Mouse (Mus musculus) kidney, embryonic 16.5 days (tissue): ENCODE measurements at regions not wholly inside any gene's neighbourhood (a gene's known extent, or its start where the extent isn't known, plus 50 kb on each side); places are given as distances from the start of the nearest gene placed in this dataset.

ENCODE experiments used
- ATAC-seq: fragments of 200-750 bp; cut with Nextera tagmentation; 2 replicates; pipeline ENCODE4 v1.8.0; 2017; ENCODE audit warnings: moderate TSS enrichment; ENCODE audit not compliant: low FRiP score, low TSS enrichment
- H3K27ac ChIP-seq: fragments of 300-500 bp; sonication (generic); 2 replicates; pipeline ENCODE4 v1.5.1; 2014; ENCODE audit warnings: low read length
- H3K27me3 ChIP-seq: fragments of 300-500 bp; sonication (generic); 2 replicates; pipeline ENCODE4 v1.6.1; 2014; ENCODE audit warnings: low read length, control low read depth, mixed read lengths; ENCODE audit not compliant: insufficient read depth
- H3K36me3 ChIP-seq: fragments of 300-500 bp; sonication (generic); 2 replicates; pipeline ENCODE4 v1.6.1; 2014; ENCODE audit warnings: low read length, control low read depth, mixed read lengths; ENCODE audit not compliant: insufficient read depth
- H3K4me1 ChIP-seq: fragments of 300-500 bp; sonication (generic); 2 replicates; pipeline ENCODE4 v1.6.1; 2014; ENCODE audit warnings: low read length, control low read depth, mixed read lengths; ENCODE audit not compliant: insufficient read depth
- H3K4me2 ChIP-seq: fragments of 300-500 bp; sonication (generic); replicated peaks from 2 replicates; pipeline ENCODE4 v1.6.1; 2014; ENCODE audit warnings: low read depth, low read length
- H3K4me3 ChIP-seq: fragments of 300-500 bp; sonication (generic); 2 replicates; pipeline ENCODE4 v1.5.1; 2014; ENCODE audit warnings: mild to moderate bottlenecking, low read length
- H3K9ac ChIP-seq: fragments of 300-500 bp; sonication (generic); replicated peaks from 2 replicates; pipeline ENCODE4 v1.6.1; 2014; ENCODE audit warnings: low read length
- H3K9me3 ChIP-seq: fragments of 300-500 bp; sonication (generic); 2 replicates; pipeline ENCODE4 v1.6.1; 2016; ENCODE audit warnings: low read length, control low read depth
- WGBS: fragments of 180-500 bp; shearing (Covaris S2); extraction: QIAGEN DNeasy Blood & Tissue Kit; methylation state at CpG from one replicate; pipeline ENCODE4 v1.1.7; 2014; 5-methylcytosine and 5-hydroxymethylcytosine counted together

DNA sequence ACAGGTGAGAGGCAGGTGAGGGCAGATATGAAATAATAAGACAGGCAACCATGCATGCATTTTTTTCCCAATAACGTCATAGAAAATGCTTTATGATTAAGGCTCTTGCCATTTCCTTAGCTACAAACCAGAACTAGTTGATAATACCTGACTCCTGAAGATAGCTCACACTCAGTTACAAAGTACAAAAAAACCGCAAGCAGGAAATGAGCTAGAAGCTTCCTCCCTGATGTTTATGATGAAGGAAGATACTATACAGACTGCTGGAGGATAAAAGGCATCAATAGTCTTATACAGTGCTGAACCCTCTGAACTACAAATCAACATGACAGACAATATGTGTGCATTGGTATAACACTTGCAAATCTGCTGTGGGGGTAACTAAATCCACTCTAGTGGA, 143.3 kb upstream of the Speer2 start:
- Histone ChIP-seq H3K9ac (no peak overlapping the region), H3K36me3 (no peaks in the 10 kb centered on the region), H3K4me2 (no peak overlapping the region), H3K4me3 (no peak overlapping the region), H3K4me1 (no peaks in the 10 kb centered on the region), H3K27me3 (no peaks in the 10 kb centered on the region), H3K27ac (no peak overlapping the region), H3K9me3 (no peaks in the 10 kb centered on the region)
- 87% methylated on average over 2 of the region's 2 CpGs for WGBS
- no peak for ATAC-seq

DNA sequence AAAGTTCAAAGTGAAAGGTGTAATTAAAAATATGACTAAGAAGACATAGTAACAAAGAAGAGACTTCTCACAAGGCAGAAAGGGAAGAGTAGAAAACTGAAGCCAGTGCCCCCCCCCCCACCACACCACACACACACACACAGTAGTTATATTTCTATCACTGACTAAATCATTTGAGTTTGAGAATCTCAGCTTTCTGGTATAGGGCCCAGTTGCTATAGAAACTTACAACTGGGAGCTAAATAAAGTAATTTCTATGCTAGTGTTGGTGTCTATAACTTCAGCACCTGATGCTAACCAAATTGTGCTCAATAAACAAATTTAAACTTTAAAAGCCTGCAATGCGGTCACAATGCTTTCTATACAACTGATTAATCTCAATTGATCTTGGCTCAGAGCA, 153.4 kb upstream of the Speer2 start:
- Histone ChIP-seq H3K4me2 (no peak overlapping the region), H3K9me3 (no peaks in the 10 kb centered on the region), H3K27me3 (no peaks in the 10 kb centered on the region), H3K27ac (no peak overlapping the region), H3K4me1 (no peaks in the 10 kb centered on the region), H3K9ac (no peak overlapping the region), H3K36me3 (no peaks in the 10 kb centered on the region), H3K4me3 (no peak overlapping the region)
- 87% methylated on average over 1 of the region's 1 CpGs for WGBS
- ATAC-seq, result no peak

DNA sequence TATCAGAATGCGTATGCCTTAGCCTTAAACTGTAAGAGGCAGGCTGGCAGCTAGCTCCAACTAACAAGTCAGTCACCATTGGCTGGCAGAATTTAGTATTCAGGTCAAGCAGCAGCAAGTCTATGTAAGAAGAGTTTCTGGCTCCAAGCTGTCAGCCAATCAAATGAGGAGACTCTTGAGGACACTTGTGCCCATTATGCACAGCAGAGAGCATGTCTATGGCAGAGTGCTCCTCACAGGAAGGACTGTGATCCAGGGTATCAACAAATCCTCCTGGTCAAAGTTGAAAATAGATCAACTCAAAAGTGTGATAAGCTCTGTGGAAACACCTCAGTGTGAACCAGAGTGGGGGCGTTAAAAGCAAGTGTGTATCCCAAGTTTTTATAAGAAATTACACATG, 156.0 kb upstream of the Speer2 start:
- Histone ChIP-seq H3K9ac (no peak overlapping the region), H3K27ac (no peak overlapping the region), H3K4me3 (no peak overlapping the region), H3K4me1 (no peaks in the 10 kb centered on the region), H3K9me3 (no peaks in the 10 kb centered on the region), H3K27me3 (no peaks in the 10 kb centered on the region), H3K36me3 (no peaks in the 10 kb centered on the region), H3K4me2 (no peak overlapping the region)
- WGBS, result 89% methylated on average over 2 of the region's 2 CpGs
- no peak for ATAC-seq

DNA sequence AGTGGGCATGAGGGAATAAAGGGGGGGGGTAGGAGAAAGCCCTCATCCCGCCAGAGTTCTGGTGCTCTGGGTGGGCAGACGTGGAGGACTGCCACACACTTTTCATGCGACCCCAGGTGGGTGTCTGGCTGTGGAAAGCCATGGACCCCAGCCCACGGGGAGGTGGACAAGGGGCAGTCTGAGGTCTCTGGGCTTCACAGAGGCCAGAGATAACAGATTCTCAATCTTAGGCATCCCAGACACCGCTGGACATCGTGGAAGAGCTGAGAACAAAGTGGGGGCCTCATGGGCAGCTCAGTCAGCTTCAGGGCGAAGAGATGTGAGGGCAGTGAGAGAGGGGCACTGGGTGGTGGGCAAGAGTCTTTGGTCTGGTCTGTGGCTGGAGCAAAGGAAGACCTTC, 157.9 kb upstream of the Speer2 start:
- Histone ChIP-seq H3K4me3 (no peak overlapping the region), H3K27me3 (no peaks in the 10 kb centered on the region), H3K4me2 (no peak overlapping the region), H3K9ac (no peak overlapping the region), H3K36me3 (no peaks in the 10 kb centered on the region), H3K9me3 (no peaks in the 10 kb centered on the region), H3K27ac (no peak overlapping the region), H3K4me1 (no peaks in the 10 kb centered on the region)
- no peak for ATAC-seq
- 91% methylated on average over 7 of the region's 7 CpGs for WGBS

DNA sequence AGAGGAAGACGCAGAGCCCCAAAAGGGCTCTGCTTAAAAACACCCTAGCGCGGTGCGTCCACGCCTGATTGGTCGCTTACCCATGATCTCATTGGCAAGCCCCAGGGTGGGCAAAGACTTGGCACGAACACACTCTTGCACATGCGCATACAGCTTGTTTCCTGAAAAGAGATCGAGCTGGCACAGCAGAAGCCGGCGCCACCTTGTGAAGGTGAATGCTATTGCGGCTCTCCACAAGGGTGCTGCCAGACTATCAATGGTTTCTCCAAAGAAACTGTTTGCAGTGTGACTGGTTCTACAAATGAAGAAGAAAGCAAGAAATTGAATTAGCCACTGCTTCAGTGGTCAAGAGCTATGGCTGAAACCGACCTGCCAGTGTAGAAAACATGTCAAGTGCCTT, 165.1 kb upstream of the Speer2 start:
- Histone ChIP-seq H3K9me3 (no peaks in the 10 kb centered on the region), H3K27ac (no peak overlapping the region), H3K36me3 (no peaks in the 10 kb centered on the region), H3K4me1 (no peaks in the 10 kb centered on the region), H3K4me3 (no peak overlapping the region), H3K4me2 (no peak overlapping the region), H3K9ac (no peak overlapping the region), H3K27me3 (no peaks in the 10 kb centered on the region)
- ATAC-seq, result no peak
- WGBS, result 79% methylated on average over 13 of the region's 13 CpGs

DNA sequence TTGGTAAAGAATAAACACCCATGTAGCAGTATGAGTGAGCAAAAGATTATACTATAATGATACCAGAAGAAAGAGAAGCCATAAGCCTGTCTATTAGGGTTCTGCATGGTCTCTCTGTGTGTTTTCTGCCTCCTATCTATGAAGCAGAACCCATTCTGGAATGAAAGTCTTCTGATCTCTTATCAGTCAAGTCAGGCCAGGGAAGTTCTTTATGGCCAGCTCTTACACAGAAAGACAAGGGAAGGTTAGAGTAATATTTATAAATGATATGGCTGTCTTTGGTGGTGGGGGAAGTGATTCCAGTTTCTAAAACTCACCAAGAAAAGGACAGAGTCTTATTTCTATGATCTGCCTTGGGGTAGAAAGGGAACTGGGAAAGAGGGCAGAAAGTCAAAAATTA, 182.0 kb upstream of the Speer2 start:
- ATAC-seq, result no peak
- H3K4me3 ChIP-seq, result no peak overlapping the region
- H3K9ac ChIP-seq, result no peak overlapping the region
- H3K27ac ChIP-seq, result no peak overlapping the region
- no peaks in the 10 kb centered on the region for H3K9me3 ChIP-seq
- no peaks in the 10 kb centered on the region for H3K4me1 ChIP-seq
- H3K36me3 ChIP-seq, result no peaks in the 10 kb centered on the region
- no peak overlapping the region for H3K4me2 ChIP-seq
- H3K27me3 ChIP-seq, result no peaks in the 10 kb centered on the region

DNA sequence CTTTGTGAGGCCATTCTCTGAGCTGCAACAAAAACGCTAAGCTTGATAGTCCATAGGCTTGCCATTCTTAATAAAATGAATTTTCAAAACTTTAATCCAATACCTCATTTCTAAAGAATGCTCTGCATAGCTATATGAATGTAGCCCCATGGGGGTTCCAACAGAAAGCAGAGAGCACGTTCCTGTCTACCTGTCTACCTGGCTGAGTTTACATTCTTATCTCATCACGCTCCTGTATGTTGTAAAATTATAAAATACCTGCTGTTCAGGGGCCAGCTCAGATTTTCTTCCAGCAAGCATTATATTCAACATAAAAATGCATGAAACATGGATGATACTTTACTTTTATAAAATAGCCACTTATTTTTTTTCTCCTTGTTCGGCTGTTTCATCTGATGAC, 182.5 kb upstream of the Speer2 start:
- Histone ChIP-seq H3K27me3 (no peaks in the 10 kb centered on the region), H3K27ac (no peak overlapping the region), H3K36me3 (no peaks in the 10 kb centered on the region), H3K9me3 (no peaks in the 10 kb centered on the region), H3K4me2 (no peak overlapping the region), H3K9ac (no peak overlapping the region), H3K4me3 (no peak overlapping the region), H3K4me1 (no peaks in the 10 kb centered on the region)
- WGBS, result 69% methylated on average over 4 of the region's 4 CpGs
- no peak for ATAC-seq

DNA sequence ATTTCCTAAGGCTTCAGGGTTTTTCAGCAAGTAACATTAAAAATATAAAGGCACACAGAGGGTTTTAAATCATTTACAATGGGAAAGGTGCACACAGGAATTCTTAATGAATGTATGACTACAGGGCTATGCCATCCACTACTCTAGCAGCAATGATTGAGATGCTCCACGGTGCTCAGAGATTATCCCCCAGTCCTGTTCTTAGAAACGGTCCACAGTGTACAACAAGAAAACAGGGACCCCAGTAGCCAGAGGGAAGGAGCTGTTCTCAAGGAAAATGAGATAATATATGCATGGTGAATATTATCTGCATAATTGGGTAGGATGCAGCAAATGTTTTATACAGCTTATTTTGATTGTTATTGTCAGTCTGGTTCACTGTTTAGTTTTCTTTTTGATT, 186.3 kb upstream of the Speer2 start:
- WGBS, result 73% methylated on average over 2 of the region's 2 CpGs
- H3K36me3 ChIP-seq, result no peaks in the 10 kb centered on the region

DNA sequence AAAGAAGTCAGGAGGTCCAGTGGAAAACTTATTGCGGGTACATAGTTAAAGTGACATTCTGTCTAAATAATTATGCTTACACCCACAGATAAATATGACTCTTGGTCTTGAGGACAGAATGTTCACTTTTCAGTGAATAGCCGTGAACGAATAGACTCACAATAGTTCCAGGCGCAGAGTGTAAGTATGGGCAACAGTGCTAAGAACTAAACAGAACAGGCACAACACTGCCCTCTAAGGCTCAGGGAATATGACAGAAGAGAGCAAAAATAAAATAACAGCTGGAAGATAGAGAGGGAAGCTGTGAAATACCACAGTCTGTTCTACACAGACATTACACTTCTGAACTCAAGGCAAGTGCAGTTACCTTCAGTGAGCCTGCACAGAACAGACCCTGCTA, 207.9 kb upstream of the Speer2 start:
- Histone ChIP-seq H3K9ac (no peak overlapping the region), H3K4me1 (no peaks in the 10 kb centered on the region), H3K4me3 (no peak overlapping the region), H3K36me3 (no peaks in the 10 kb centered on the region), H3K4me2 (no peak overlapping the region), H3K9me3 (no peaks in the 10 kb centered on the region), H3K27ac (no peak overlapping the region), H3K27me3 (no peaks in the 10 kb centered on the region)
- WGBS, result 83% methylated on average over 4 of the region's 4 CpGs
- ATAC-seq, result no peak

More for the DNA sequence above, 186.3 kb upstream of the Speer2 start:
- no peak for ATAC-seq
- no peak overlapping the region for H3K27ac ChIP-seq
- H3K4me3 ChIP-seq, result no peak overlapping the region
- no peak overlapping the region for H3K9ac ChIP-seq
- no peaks in the 10 kb centered on the region for H3K27me3 ChIP-seq
- H3K9me3 ChIP-seq, result no peaks in the 10 kb centered on the region
- H3K4me2 ChIP-seq, result no peak overlapping the region
- no peaks in the 10 kb centered on the region for H3K4me1 ChIP-seq

DNA sequence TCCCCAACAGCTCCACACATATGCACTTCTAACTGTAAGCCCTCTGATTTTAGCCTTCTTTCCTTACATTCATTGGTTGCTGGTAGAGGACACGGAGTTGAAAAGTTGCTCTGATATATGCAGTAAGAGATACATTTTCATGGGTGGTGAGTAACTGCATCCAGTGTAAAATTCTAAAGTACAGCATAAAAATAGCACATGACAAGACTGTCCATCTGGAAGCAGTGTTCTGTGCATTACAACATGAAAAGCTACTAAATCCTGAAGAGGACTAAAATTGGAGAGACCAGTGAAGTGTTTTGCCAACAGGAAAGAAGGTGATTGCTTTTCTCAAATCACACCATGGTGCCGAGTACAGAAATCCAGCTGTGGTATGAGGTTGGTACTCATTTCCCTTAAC, 210.2 kb upstream of the Speer2 start:
- 69% methylated on average over 2 of the region's 2 CpGs for WGBS
- no peaks in the 10 kb centered on the region for H3K36me3 ChIP-seq
- H3K4me1 ChIP-seq, result no peaks in the 10 kb centered on the region
- H3K9me3 ChIP-seq, result no peaks in the 10 kb centered on the region
- H3K9ac ChIP-seq, result no peak overlapping the region
- no peak for ATAC-seq
- H3K27me3 ChIP-seq, result no peaks in the 10 kb centered on the region
- no peak overlapping the region for H3K4me2 ChIP-seq
- no peak overlapping the region for H3K27ac ChIP-seq
- no peak overlapping the region for H3K4me3 ChIP-seq

DNA sequence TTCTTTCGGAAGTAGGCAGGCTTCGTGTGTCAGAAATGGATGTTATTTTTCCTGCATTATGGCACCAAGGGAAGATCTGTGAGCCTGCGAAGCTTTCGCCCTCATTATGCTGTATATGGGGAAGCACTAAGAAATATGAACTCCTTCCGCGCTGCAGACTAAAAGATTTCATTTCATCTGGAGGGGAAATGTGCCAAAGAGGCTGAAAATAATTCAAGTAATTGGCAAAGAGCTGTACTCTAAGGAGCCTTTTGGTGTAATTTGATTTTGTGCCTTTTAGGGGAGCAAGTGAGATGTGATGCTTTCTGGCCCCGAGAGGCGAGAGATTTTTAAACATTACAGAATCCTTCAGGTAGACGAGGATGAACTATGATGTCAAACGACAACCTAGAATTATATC, 216.0 kb upstream of the Speer2 start:
- H3K9me3 ChIP-seq, result no peaks in the 10 kb centered on the region
- WGBS, result 90% methylated on average over 10 of the region's 10 CpGs
- H3K4me2 ChIP-seq, result no peak overlapping the region
- H3K27ac ChIP-seq, result no peak overlapping the region
- no peaks in the 10 kb centered on the region for H3K27me3 ChIP-seq
- H3K9ac ChIP-seq, result no peak overlapping the region
- H3K36me3 ChIP-seq, result no peaks in the 10 kb centered on the region
- no peaks in the 10 kb centered on the region for H3K4me1 ChIP-seq
- no peak overlapping the region for H3K4me3 ChIP-seq
- no peak for ATAC-seq
